Mouse (Mus musculus) erythroblast, embryonic 14.5 days (primary cell): ENCODE measurements around the gene Lrch4. TPM values are rescaled to one million over a fixed set of nuclear protein-coding genes. Genes with fewer than 3 reads are reported as not detected.

Experiments
- H3K27me3 ChIP-seq: 2 replicates; pipeline ENCODE4 v1.6.1; 2012; ENCODE audit warnings: inconsistent platforms; ENCODE audit not compliant: control insufficient read depth
- H3K36me3 ChIP-seq: 2 replicates; pipeline ENCODE4 v1.6.1; 2012; ENCODE audit warnings: mild to moderate bottlenecking, inconsistent platforms; ENCODE audit not compliant: control insufficient read depth
- H3K4me1 ChIP-seq: 2 replicates; pipeline ENCODE4 v1.6.1; 2012; ENCODE audit warnings: inconsistent platforms; ENCODE audit not compliant: control insufficient read depth
- H3K4me3 ChIP-seq: replicated peaks from 2 replicates; pipeline ENCODE3; 2012; ENCODE audit warnings: moderate library complexity, mild to moderate bottlenecking, inconsistent platforms
- H3K9me3 ChIP-seq: 2 replicates; pipeline ENCODE4 v1.6.1; 2012; ENCODE audit warnings: low read length, inconsistent platforms, mixed read lengths; ENCODE audit not compliant: control insufficient read depth
- GATA1 ChIP-seq: IDR thresholded peaks from 2 replicates; pipeline ENCODE4 v1.6.1; 2012; ENCODE audit warnings: low read length, inconsistent platforms, mixed read lengths
- TAL1 ChIP-seq: IDR thresholded peaks from 3 replicates; pipeline ENCODE4 v1.6.1; 2012; ENCODE audit warnings: low read length, inconsistent platforms, mixed read lengths
- polyA plus RNA-seq: library from polyadenylated mRNA; stranded (reverse); fragments of >175 nt; gene quantifications from 2 replicates; pipeline ENCODE4 v1.2.3, GENCODE M21; 2012

Lrch4 gene
- polyA plus RNA-seq, 1 experiment, result 7.1 TPM

DNA sequence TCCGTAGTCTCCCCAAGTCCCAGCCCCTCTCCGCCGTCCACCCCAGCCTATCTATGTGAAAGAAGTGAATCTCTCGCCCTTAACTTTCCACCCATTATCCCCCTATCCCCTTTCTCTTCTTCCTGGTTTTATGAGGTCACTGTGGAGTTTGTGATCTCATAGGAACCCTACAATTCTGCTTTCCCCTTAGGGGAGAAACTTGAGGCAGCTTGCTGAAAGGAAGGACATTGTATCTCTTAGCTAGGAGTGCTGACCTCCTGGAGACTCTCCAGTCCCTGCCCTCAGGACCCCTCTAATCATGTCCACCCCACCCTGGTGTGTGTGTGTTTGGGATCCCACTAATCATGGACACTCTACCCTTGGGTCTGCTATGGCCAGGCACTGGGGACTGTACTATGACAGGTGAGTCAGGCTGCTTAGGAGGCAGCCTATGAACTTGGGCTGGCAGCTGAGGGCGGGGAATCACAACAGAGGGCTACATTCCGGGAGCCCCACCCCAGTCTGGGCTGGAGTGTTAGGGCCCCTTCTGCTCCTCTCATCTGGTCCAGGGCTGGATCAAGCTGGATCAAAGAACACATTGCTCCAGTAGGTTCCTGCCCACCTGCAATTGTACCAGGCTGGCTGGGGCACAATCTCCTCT, 1.1 kb downstream of the Lrch4 start:
- H3K4me3 ChIP-seq, result peak overlapping the region; percentile 99

GRCm38 (mm10) chr5:137630602-137631001, 1.7 kb downstream of the Lrch4 start:
- H3K4me1 ChIP-seq, result peaks cover 54% of the 10 kb centered on the region
- H3K36me3 ChIP-seq, result peaks cover 51% of the 10 kb centered on the region

More for the DNA sequence above, 1.1 kb downstream of the Lrch4 start:
- H3K4me1 ChIP-seq, result peaks cover 54% of the 10 kb centered on the region
- peaks cover 45% of the 10 kb centered on the region for H3K36me3 ChIP-seq
- no peak for TF ChIP-seq TAL1
- TF ChIP-seq GATA1, result no peak
- H3K27me3 ChIP-seq, result no peaks in the 10 kb centered on the region
- no peaks in the 10 kb centered on the region for H3K9me3 ChIP-seq

DNA sequence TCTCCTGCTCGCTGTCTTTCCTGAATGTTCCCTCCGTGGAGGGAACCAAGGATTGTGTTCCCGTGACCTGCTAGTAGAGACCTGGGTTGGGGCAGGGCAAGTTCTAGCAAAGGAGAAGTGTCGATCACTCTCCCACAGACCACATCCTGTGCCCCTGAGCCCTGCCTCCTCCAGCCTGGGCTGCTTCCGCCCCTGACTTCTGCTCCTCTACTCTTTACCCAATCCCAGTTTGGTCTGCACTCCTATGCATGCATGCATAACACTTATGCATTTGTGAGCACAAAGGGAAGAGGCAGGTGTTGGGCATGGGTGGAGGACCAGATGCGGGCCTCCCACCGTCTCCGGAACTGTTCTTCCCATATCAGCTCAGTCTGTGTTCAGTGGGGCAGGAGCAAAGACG, 2.2 kb downstream of the Lrch4 start:
- Histone ChIP-seq H3K27me3 (no peaks in the 10 kb centered on the region), H3K9me3 (no peaks in the 10 kb centered on the region), H3K4me1 (peaks cover 54% of the 10 kb centered on the region), H3K4me3 (peak overlapping the region; percentile 99), H3K36me3 (peaks cover 57% of the 10 kb centered on the region)
- TF ChIP-seq TAL1, result no peak
- no peak for TF ChIP-seq GATA1

More at GRCm38 (mm10) chr5:137630602-137631001, 1.7 kb downstream of the Lrch4 start:
- H3K27me3 ChIP-seq, result no peaks in the 10 kb centered on the region
- H3K4me3 ChIP-seq, result peak overlapping the region; percentile 99
- TF ChIP-seq TAL1, result no peak
- TF ChIP-seq GATA1, result no peak
- H3K9me3 ChIP-seq, result no peaks in the 10 kb centered on the region

GRCm38 (mm10) chr5:137631591-137631990, 2.7 kb downstream of the Lrch4 start:
- H3K27me3 ChIP-seq, result no peaks in the 10 kb centered on the region
- peaks cover 61% of the 10 kb centered on the region for H3K36me3 ChIP-seq
- H3K4me3 ChIP-seq, result peak overlapping the region; percentile 99
- no peak for TF ChIP-seq GATA1
- TF ChIP-seq TAL1, result no peak
- H3K4me1 ChIP-seq, result peaks cover 54% of the 10 kb centered on the region
- no peaks in the 10 kb centered on the region for H3K9me3 ChIP-seq

GRCm38 (mm10) chr5:137633397-137634084, 4.6 kb downstream of the Lrch4 start:
- Histone ChIP-seq H3K4me3 (no peak overlapping the region), H3K9me3 (no peaks in the 10 kb centered on the region), H3K27me3 (no peaks in the 10 kb centered on the region), H3K36me3 (peaks cover 80% of the 10 kb centered on the region), H3K4me1 (peaks cover 37% of the 10 kb centered on the region)
- no peak for TF ChIP-seq TAL1
- TF ChIP-seq GATA1, result no peak

DNA sequence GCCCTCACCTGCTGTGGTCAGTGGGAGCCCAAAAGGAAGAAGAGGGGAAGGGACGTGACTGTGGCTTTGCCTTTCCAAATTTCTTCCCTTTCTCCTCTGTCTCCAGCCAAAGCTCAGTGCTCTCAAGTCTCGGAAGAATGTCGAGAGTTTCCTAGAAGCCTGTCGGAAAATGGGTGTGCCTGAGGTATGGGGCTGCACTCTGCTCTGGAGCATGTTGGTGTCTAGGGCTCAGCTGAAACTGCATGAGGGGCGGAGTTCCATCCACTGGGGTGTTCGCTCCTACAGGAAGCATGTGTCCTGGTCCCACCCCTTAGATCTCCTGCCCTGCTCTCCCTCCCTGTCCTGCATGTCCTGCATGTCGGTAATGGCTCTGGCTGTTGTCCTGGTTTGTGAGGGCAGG, 10.6 kb downstream of the Lrch4 start:
- TF ChIP-seq GATA1 (no peak), TAL1 (no peak)
- H3K4me3 ChIP-seq, result no peak overlapping the region

DNA sequence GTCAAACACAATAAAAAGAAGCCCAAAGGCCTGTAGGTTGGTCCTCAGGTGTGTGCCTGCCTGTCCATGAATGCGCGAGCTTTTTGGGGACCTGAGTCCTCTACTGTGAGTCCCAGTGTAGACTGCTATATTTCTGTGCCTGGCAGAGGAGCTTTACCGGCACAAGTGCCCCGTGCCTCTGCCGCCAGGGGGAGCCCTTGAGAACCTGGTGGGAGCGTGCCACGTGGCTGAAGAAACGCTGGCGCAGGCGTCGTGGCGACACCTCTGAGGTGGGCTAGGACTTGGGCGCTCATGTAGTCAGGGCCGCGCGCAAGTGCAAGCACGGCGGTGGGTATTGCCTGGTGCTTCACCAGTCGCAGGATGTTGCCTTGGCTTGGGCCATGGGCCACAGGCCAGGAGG, 12.1 kb downstream of the Lrch4 start, which contains the start of gene Sap25:
Gene Sap25, plus strand, starts transcription at position 281 of the 400 bp plus-strand sequence.
- Histone ChIP-seq H3K27me3 (peaks cover 24% of the 10 kb centered on the region), H3K4me3 (no peak within 1 kb of the TSS), H3K36me3 (peaks cover 70% of the 10 kb centered on the region), H3K9me3 (no peaks in the 10 kb centered on the region), H3K4me1 (peaks cover 20% of the 10 kb centered on the region)
- TF ChIP-seq TAL1, result no peak
- TF ChIP-seq GATA1, result no peak

More for the DNA sequence above, 10.6 kb downstream of the Lrch4 start:
- Histone ChIP-seq H3K27me3 (peaks cover 9% of the 10 kb centered on the region), H3K36me3 (peaks cover 86% of the 10 kb centered on the region), H3K9me3 (no peaks in the 10 kb centered on the region), H3K4me1 (peaks cover 7% of the 10 kb centered on the region)

DNA sequence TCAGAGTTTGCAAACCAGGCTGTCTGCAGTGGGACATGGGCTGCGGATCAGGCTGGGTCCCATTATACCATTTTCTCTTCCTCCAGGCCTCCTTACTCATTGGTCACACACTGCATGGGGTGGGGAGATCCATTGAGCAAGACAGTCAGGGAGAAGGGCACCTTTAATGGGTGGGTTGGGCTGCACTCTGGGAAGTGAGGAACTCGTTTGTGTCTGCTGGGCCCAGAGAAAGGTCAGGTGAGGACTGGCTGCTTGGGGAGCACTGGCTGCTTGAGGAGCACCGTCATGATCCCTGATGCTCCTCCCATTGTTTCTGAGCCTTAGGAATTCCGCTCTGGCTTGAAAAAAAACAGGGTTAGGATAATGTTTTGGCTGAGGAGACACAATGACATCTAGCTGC, 14.0 kb downstream of the Lrch4 start:
- H3K9me3 ChIP-seq, result no peaks in the 10 kb centered on the region
- H3K4me3 ChIP-seq, result no peak overlapping the region
- peaks cover 29% of the 10 kb centered on the region for H3K27me3 ChIP-seq
- peaks cover 29% of the 10 kb centered on the region for H3K4me1 ChIP-seq
- peaks cover 52% of the 10 kb centered on the region for H3K36me3 ChIP-seq
- TF ChIP-seq TAL1, result no peak
- no peak for TF ChIP-seq GATA1

DNA sequence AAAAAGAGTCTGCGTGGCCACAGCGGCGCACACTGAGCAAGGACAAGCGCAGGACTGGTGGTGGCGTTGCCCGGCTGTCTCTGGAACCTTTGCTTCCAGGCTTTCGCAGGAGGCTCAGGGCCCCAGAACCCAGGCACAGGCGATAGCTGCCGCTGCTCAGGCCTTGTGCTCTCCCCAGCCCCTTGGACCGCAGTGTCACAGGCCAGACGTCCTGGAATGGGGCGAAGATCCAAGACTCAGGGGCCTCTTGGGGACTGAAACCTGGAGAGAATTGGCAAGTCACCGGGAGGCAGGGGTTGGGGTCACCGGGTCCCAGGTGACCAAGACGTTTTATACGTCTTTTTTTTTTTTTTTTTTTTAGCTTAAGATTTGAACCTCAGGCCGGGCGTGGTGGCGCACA, 15.6 kb downstream of the Lrch4 start:
- TF ChIP-seq TAL1 (no peak), GATA1 (no peak)
- Histone ChIP-seq H3K27me3 (peaks cover 29% of the 10 kb centered on the region), H3K9me3 (no peaks in the 10 kb centered on the region), H3K4me1 (peaks cover 44% of the 10 kb centered on the region), H3K36me3 (peaks cover 39% of the 10 kb centered on the region), H3K4me3 (no peak overlapping the region)
